Mouse (Mus musculus) lung, embryonic 14.5 days (tissue): ENCODE results near the gene Vgf. TPM values are rescaled to one million over a fixed set of nuclear protein-coding genes. Genes with fewer than 3 reads are reported as not detected.

Experiments used
- ATAC-seq: fragments of 200-750 bp; cut with Nextera tagmentation; 2 replicates; pipeline ENCODE4 v1.8.0; 2017; ENCODE audit warnings: mild to moderate bottlenecking, moderate TSS enrichment, moderate library complexity; ENCODE audit not compliant: insufficient read depth
- DNase-seq: peaks from one replicate; pipeline ENCODE4 v3.0.0-alpha.2; 2015
- H3K27ac ChIP-seq: fragments of 300-500 bp; sonication (generic); 2 replicates; pipeline ENCODE4 v1.5.1; 2014; ENCODE audit warnings: low read depth, mild to moderate bottlenecking, moderate library complexity
- H3K27me3 ChIP-seq: fragments of 300-500 bp; sonication (generic); 2 replicates; pipeline ENCODE4 v1.6.1; 2014; ENCODE audit warnings: low read length, control low read depth; ENCODE audit not compliant: insufficient read depth
- H3K36me3 ChIP-seq: fragments of 300-500 bp; sonication (generic); 2 replicates; pipeline ENCODE4 v1.6.1; 2014; ENCODE audit warnings: control low read depth; ENCODE audit not compliant: insufficient read depth
- H3K4me1 ChIP-seq: fragments of 300-500 bp; sonication (generic); 2 replicates; pipeline ENCODE4 v1.6.1; 2014; ENCODE audit warnings: antibody characterized with exemption, control low read depth; ENCODE audit not compliant: insufficient read depth
- H3K4me2 ChIP-seq: fragments of 300-500 bp; sonication (generic); 2 replicates; pipeline ENCODE4 v1.6.1; 2014; ENCODE audit warnings: mild to moderate bottlenecking
- H3K4me3 ChIP-seq: fragments of 300-500 bp; sonication (generic); 2 replicates; pipeline ENCODE4 v1.5.1; 2014; ENCODE audit warnings: low read depth, low read length
- H3K9ac ChIP-seq: fragments of 300-500 bp; sonication (generic); 2 replicates; pipeline ENCODE4 v1.6.1; 2014
- H3K9me3 ChIP-seq: fragments of 300-500 bp; sonication (generic); 2 replicates; pipeline ENCODE4 v1.6.1; 2016; ENCODE audit warnings: low read depth, low read length, control low read depth
- CTCF ChIP-seq: IDR thresholded peaks from 2 replicates; pipeline ENCODE4 v1.5.1; 2016; ENCODE audit warnings: antibody characterized with exemption, low read depth
- WGBS: fragments of 180-500 bp; shearing (Covaris S2); extraction: QIAGEN DNeasy Blood & Tissue Kit; methylation state at CpG from one replicate; pipeline ENCODE4 v1.1.7; 2014; 5-methylcytosine and 5-hydroxymethylcytosine counted together
- polyA plus RNA-seq: library from polyadenylated mRNA; unstranded; fragments of >200 nt; fragmentation: Nextera tagmentation; extraction: Ambion mirVana; gene quantifications from 2 replicates; pipeline ENCODE4 v1.2.1, GENCODE M21; 2014

Gene Vgf
- polyA plus RNA-seq, 1 experiment from 2014 or later, result 0.13 TPM

DNA sequence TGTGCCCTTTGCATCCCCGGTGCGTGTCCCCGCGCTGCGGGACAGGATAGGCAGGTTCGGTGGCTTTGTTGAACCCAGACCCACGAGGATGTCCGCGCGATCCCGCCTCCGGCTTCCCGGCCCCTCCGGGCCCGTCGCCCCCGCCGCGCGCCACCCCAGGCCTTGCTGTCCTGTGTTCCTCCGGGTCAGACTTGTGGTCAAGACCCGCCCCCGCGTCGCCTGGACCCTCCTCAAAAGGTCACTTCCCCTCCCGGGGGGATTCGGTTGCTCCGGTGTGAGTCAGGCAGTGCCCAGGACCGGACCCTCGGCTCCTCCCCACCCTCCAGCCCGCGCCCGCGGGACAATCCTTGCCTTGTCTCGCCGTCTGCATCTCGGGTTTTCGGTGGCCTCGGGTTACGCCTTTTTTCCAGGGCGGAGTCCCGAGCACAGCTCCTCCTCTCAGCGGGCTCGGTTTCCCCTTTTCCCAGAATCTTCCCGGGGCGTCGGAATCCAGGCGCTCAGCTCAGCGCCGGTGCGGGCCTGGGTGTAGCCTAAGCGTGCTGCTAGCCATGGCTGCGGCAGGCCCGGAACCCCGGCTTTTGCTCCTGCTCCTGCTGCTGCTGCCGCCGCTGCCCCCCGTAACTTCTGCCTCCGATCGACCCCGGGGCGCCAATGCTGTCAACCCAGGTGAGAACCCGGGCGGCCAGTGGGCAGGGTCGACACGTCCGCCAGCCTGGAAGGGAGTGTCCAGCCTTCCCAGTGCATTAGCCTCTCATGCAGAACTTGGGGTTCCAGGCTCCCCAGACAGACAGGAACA lies 38.9 kb upstream of the Vgf start:
- H3K36me3 ChIP-seq, result peaks cover 37% of the 10 kb centered on the region
- no peaks in the 10 kb centered on the region for H3K27me3 ChIP-seq
- H3K9ac ChIP-seq, result peak overlapping the region; percentile 96
- DNase-seq (peak; percentile 85), ATAC-seq (peak; percentile 65)
- H3K9me3 ChIP-seq, result no peaks in the 10 kb centered on the region
- WGBS, result under 1% methylated on average over 67 of the region's 67 CpGs
- peaks cover 4% of the 10 kb centered on the region for H3K4me1 ChIP-seq
- H3K4me3 ChIP-seq, result peak overlapping the region; percentile 86
- H3K27ac ChIP-seq, result peak overlapping the region; percentile 98
- TF ChIP-seq CTCF, result no peak
- peak overlapping the region; percentile 72 for H3K4me2 ChIP-seq

DNA sequence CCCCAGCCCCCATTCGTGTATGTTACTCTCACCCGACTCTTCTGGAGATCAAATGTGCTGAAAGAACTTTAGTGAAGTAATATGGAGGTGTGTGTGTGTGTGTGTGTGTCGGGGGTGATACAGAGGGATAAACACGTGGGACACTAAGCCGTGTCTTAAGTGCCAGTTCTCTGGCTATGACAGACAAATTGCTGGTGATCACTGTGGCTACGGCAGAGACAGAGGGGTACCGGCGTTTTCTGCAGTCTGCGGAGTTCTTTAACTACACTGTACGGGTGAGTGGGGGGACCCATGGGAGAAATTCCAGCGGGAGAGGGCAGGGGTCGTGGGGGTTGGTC lies 38.3 kb upstream of the Vgf start, which contains the start of gene Znhit1:
Znhit1 (minus strand) TSS at position 88 of the 338 bp plus-strand sequence.
- WGBS, result 2% methylated on average over 12 of the region's 12 CpGs
- ATAC-seq (0 out of 2 replicates have a peak, but pooled peaks have one; percentile 1), DNase-seq (peak; percentile 13)
- Histone ChIP-seq H3K4me1 (peaks cover 4% of the 10 kb centered on the region), H3K4me2 (peak within 1 kb of the TSS; percentile 72), H3K4me3 (peak within 1 kb of the TSS; percentile 86), H3K27ac (peak within 1 kb of the TSS; percentile 98), H3K9me3 (no peaks in the 10 kb centered on the region), H3K27me3 (no peaks in the 10 kb centered on the region), H3K9ac (peak within 1 kb of the TSS; percentile 96), H3K36me3 (peaks cover 41% of the 10 kb centered on the region)
- no peak for TF ChIP-seq CTCF

- no peak for TF ChIP-seq CTCF
- Histone ChIP-seq H3K4me1 (peaks cover 4% of the 10 kb centered on the region), H3K27ac (no peak overlapping the region), H3K4me2 (peak overlapping the region; percentile 72), H3K9me3 (no peaks in the 10 kb centered on the region), H3K27me3 (no peaks in the 10 kb centered on the region), H3K36me3 (peaks cover 47% of the 10 kb centered on the region), H3K4me3 (peak overlapping the region; percentile 86), H3K9ac (peak overlapping the region; percentile 96)
- WGBS, result 41% methylated on average over 7 of the region's 7 CpGs
- ATAC-seq, result no peak
- DNase-seq, result peak; percentile 69
These were observed 37.8 kb upstream of the Vgf start for GRCm38 (mm10) chr5:136988420-136988819.

GRCm38 (mm10) chr5:136989801-136990200 lies 36.4 kb upstream of the Vgf start:
- DNase-seq, result no peak
- H3K27me3 ChIP-seq, result no peaks in the 10 kb centered on the region
- no peak overlapping the region for H3K4me3 ChIP-seq
- peaks cover 55% of the 10 kb centered on the region for H3K36me3 ChIP-seq
- ATAC-seq, result no peak
- no peak overlapping the region for H3K9ac ChIP-seq
- 89% methylated on average over 6 of the region's 6 CpGs for whole genome bisulfite sequencing
- H3K27ac ChIP-seq, result no peak overlapping the region
- peaks cover 4% of the 10 kb centered on the region for H3K4me1 ChIP-seq
- no peaks in the 10 kb centered on the region for H3K9me3 ChIP-seq
- H3K4me2 ChIP-seq, result no peak overlapping the region
- TF ChIP-seq CTCF, result no peak

GRCm38 (mm10) chr5:136999449-136999848 lies 26.7 kb upstream of the Vgf start:
- peaks cover 10% of the 10 kb centered on the region; the same call in 1 of the 2 replicates for H3K4me1 ChIP-seq
- H3K4me3 ChIP-seq, result no peak overlapping the region
- H3K27ac ChIP-seq, result no peak overlapping the region
- peaks cover 17% of the 10 kb centered on the region for H3K36me3 ChIP-seq
- no peak for DNase-seq
- no peak overlapping the region for H3K4me2 ChIP-seq
- H3K27me3 ChIP-seq, result no peaks in the 10 kb centered on the region
- H3K9ac ChIP-seq, result no peak overlapping the region
- 60% methylated on average over 4 of the region's 5 CpGs for whole genome bisulfite sequencing
- no peak for ATAC-seq
- no peaks in the 10 kb centered on the region for H3K9me3 ChIP-seq
- TF ChIP-seq CTCF, result no peak

- Histone ChIP-seq H3K4me1 (peaks cover 10% of the 10 kb centered on the region; the same call in 1 of the 2 replicates), H3K36me3 (peaks cover 5% of the 10 kb centered on the region), H3K9me3 (no peaks in the 10 kb centered on the region), H3K4me3 (no peak overlapping the region), H3K9ac (no peak overlapping the region), H3K4me2 (no peak overlapping the region), H3K27me3 (no peaks in the 10 kb centered on the region), H3K27ac (no peak overlapping the region)
- 88% methylated on average over 2 of the region's 2 CpGs for WGBS
- peak; percentile 22 for DNase-seq
- no peak for ATAC-seq
- no peak for TF ChIP-seq CTCF
These were observed 25.6 kb upstream of the Vgf start for GRCm38 (mm10) chr5:137000612-137001011.

- DNase-seq, result peak; percentile 73
- Histone ChIP-seq H3K9me3 (no peaks in the 10 kb centered on the region), H3K27me3 (no peaks in the 10 kb centered on the region; the same call in 1 of the 2 replicates), H3K9ac (no peak overlapping the region), H3K36me3 (no peaks in the 10 kb centered on the region), H3K4me2 (no peak overlapping the region), H3K4me1 (no peaks in the 10 kb centered on the region), H3K27ac (no peak overlapping the region), H3K4me3 (no peak overlapping the region)
- no peak for ATAC-seq
- TF ChIP-seq CTCF, result no peak
- 28% methylated on average over 8 of the region's 8 CpGs for WGBS
These were observed 18.9 kb upstream of the Vgf start for GRCm38 (mm10) chr5:137007276-137007675.
